Mouse (Mus musculus) lung, embryonic 15.5 days (tissue): ENCODE results near the gene Gng7. TPM values are rescaled to one million over a fixed set of nuclear protein-coding genes. Genes with fewer than 3 reads are reported as not detected.

Source experiments
- ATAC-seq: fragments of 200-750 bp; cut with Nextera tagmentation; 2 replicates; pipeline ENCODE4 v1.8.0; 2017; ENCODE audit warnings: moderate number of reproducible peaks, borderline replicate concordance; ENCODE audit not compliant: low FRiP score, low TSS enrichment; ENCODE audit errors: extremely low read depth
- H3K27ac ChIP-seq: fragments of 300-500 bp; sonication (generic); 2 replicates; pipeline ENCODE4 v1.5.1; 2015; ENCODE audit warnings: moderate library complexity, mild to moderate bottlenecking, inconsistent platforms
- H3K27me3 ChIP-seq: fragments of 300-500 bp; sonication (generic); 2 replicates; pipeline ENCODE4 v1.6.1; 2015; ENCODE audit warnings: inconsistent platforms
- H3K36me3 ChIP-seq: fragments of 300-500 bp; sonication (generic); 2 replicates; pipeline ENCODE4 v1.6.1; 2015; ENCODE audit warnings: inconsistent platforms
- H3K4me1 ChIP-seq: fragments of 300-500 bp; sonication (generic); 2 replicates; pipeline ENCODE4 v1.6.1; 2015; ENCODE audit warnings: inconsistent platforms
- H3K4me2 ChIP-seq: fragments of 300-500 bp; sonication (generic); 2 replicates; pipeline ENCODE4 v1.6.1; 2015; ENCODE audit warnings: inconsistent platforms, mild to moderate bottlenecking, moderate library complexity
- H3K4me3 ChIP-seq: fragments of 300-500 bp; sonication (generic); 2 replicates; pipeline ENCODE4 v1.5.1; 2015; ENCODE audit warnings: mild to moderate bottlenecking, inconsistent platforms
- H3K9ac ChIP-seq: fragments of 300-500 bp; sonication (generic); 2 replicates; pipeline ENCODE4 v1.6.1; 2015; ENCODE audit warnings: inconsistent platforms
- H3K9me3 ChIP-seq: fragments of 300-500 bp; sonication (generic); 2 replicates; pipeline ENCODE4 v1.6.1; 2016; ENCODE audit warnings: inconsistent platforms
- WGBS: fragments of 180-500 bp; shearing (Covaris S2); methylation state at CpG from one replicate; pipeline ENCODE4 v1.1.7; 2015; 5-methylcytosine and 5-hydroxymethylcytosine counted together
- polyA plus RNA-seq: library from polyadenylated mRNA; unstranded; fragments of >200 nt; fragmentation: Nextera tagmentation; extraction: Ambion mirVana; gene quantifications from 2 replicates; pipeline ENCODE4 v1.2.1, GENCODE M21; 2015

Gene Gng7
- polyA plus RNA-seq, 1 experiment from 2014 or later: 6.6 TPM

DNA sequence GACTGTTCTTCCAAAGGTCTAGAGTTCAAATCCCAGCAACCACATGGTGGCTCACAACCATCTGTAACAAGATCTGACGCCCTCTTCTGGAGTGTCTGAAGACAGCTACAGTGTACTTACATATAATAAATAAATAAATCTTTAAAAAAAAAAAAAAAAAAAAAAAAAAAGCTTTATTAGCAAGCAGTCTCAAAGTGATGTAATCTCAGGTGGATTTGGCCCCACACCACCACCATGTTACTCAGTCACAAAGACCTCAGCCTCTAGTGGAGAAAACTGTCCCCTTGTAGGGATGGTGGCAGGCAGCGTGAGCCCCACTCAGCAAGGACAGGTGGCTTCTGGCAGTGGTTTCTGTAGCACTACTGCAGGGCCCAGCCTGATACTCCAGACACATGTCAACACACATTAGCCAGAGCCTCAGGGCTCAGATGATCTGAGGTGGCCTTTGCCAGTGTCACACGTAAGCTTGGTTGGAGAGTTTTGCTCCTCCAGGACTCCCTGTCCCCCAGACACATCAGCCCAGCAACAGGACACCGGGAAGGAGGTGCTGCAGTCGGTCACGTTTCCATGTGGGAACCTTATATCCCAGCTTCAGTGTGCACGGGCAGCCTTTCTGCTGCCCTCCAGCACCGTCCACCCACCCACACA lies 101.3 kb downstream of the Gng7 start:
- 83% methylated on average over 7 of the region's 8 CpGs for WGBS
- no peak for ATAC-seq
- Histone ChIP-seq H3K9ac (no peak overlapping the region), H3K9me3 (no peaks in the 10 kb centered on the region), H3K4me3 (no peak overlapping the region), H3K4me2 (no peak overlapping the region), H3K36me3 (peaks cover 51% of the 10 kb centered on the region), H3K27ac (no peak overlapping the region), H3K4me1 (peaks cover 22% of the 10 kb centered on the region), H3K27me3 (no peaks in the 10 kb centered on the region)

DNA sequence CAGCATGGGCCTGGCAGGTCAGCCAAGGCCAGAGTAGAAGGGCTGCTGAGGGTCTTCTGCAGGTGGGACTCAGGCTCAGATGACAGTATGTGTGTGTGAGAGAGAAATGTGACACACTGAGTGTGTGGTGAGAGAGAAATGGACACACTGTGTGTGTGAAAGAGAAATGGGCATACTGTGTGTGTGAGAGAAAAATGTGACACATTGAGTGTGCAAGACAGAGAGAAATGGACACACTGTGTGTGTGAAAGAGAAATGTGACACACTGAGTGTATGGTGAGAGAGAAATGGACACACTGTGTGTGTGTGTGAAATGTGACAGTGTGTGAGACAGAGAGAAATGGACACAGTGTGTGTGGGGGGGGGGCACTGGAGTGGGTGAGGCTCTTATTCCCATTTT lies 102.9 kb downstream of the Gng7 start:
- Histone ChIP-seq H3K4me1 (peaks cover 10% of the 10 kb centered on the region), H3K9ac (no peak overlapping the region), H3K27ac (no peak overlapping the region), H3K4me2 (no peak overlapping the region), H3K4me3 (no peak overlapping the region), H3K36me3 (peaks cover 58% of the 10 kb centered on the region), H3K27me3 (no peaks in the 10 kb centered on the region), H3K9me3 (no peaks in the 10 kb centered on the region)
- no peak for ATAC-seq

DNA sequence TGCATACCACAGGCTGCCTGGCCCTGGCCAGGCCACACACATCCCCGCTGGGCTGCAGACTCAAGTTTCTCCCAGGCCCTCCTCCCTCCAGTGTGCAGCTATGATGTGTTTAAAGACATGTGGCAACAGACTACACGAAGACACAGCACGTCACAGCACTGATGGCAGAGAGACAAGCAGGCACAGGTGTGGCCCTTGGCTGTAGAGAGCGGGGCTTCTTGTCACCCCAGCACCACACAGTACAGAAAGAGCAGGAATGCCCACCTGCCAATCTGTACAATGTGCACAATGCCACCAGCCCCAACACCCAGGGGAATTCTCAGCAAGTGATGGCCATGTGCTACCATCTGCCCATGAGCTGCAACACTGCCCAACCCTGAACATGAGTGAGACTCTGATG lies 103.4 kb downstream of the Gng7 start:
- Histone ChIP-seq H3K27me3 (no peaks in the 10 kb centered on the region), H3K4me2 (no peak overlapping the region), H3K27ac (no peak overlapping the region), H3K9ac (no peak overlapping the region), H3K4me1 (peaks cover 5% of the 10 kb centered on the region), H3K9me3 (no peaks in the 10 kb centered on the region), H3K36me3 (peaks cover 58% of the 10 kb centered on the region), H3K4me3 (no peak overlapping the region)
- ATAC-seq: no peak
- 92% methylated on average over 4 of the region's 4 CpGs for WGBS

DNA sequence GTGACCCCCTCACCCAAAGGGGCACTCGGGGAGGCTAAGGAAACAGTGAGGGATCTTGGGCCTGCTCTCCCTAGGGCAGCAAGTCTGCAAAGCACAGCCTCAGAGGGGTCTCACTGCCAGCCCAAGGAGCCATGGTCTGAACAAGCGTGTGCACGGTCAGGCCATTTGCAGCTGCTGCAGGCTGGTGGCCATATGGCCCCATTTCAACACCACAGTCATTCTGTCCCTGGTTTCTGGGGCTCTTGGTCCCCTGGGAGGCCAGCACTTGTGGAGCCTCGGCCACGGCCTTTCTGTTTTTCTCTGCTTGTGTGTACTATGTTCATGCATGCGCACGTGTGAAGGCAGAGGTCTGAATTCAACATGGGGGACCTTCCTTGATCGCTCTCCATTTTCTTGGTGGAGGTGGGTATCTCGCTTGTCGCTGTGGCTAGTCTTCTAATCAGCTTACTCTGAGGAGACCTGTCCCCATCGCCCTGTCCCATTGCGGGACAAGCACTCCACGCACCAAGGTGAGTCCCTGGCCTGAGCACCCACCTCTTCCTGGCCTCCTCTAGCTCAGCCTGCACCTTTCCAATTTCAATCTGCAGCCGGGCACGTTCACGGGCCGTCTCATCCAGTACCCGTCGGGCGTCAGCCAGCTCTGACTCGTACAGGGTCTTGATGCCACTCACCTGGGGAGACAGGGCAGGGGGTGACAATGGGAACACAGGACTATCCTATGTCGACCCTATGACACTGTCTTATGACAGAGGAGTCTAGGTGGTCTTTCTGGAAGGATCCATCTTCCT lies 105.2 kb downstream of the Gng7 start:
- 92% methylated on average over 22 of the region's 22 CpGs for WGBS
- no peak overlapping the region for H3K9ac ChIP-seq
- H3K4me3 ChIP-seq: no peak overlapping the region
- H3K27ac ChIP-seq: no peak overlapping the region
- ATAC-seq: no peak
- H3K36me3 ChIP-seq: peaks cover 68% of the 10 kb centered on the region
- H3K4me1 ChIP-seq: no peaks in the 10 kb centered on the region
- H3K9me3 ChIP-seq: no peaks in the 10 kb centered on the region
- no peak overlapping the region for H3K4me2 ChIP-seq
- H3K27me3 ChIP-seq: no peaks in the 10 kb centered on the region

DNA sequence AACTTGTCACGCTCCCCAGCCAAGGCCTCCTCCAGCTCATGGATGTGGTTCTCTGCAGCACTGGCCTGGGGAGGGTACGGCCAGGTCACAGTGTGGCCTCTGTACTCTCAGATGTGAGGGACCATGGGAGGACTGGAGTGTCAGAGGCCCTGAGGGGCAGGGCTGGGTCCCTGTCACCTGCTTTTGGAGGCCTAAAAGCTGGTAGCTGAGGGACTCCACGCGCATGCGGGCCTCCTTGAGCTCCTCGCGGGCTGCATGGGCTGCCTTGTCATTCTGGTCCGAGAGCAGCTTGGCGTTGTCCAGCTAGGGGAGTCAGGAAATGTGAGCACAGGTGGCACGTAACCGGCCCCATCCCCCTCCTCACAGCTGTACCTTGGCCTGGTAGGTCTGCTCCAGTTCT lies 110.0 kb downstream of the Gng7 start:
- Histone ChIP-seq H3K4me1 (peaks cover 10% of the 10 kb centered on the region), H3K4me2 (no peak overlapping the region), H3K4me3 (no peak overlapping the region), H3K27ac (no peak overlapping the region), H3K27me3 (no peaks in the 10 kb centered on the region), H3K9ac (no peak overlapping the region), H3K9me3 (no peaks in the 10 kb centered on the region), H3K36me3 (peaks cover 62% of the 10 kb centered on the region)
- ATAC-seq: no peak
- 88% methylated on average over 11 of the region's 11 CpGs for WGBS

DNA sequence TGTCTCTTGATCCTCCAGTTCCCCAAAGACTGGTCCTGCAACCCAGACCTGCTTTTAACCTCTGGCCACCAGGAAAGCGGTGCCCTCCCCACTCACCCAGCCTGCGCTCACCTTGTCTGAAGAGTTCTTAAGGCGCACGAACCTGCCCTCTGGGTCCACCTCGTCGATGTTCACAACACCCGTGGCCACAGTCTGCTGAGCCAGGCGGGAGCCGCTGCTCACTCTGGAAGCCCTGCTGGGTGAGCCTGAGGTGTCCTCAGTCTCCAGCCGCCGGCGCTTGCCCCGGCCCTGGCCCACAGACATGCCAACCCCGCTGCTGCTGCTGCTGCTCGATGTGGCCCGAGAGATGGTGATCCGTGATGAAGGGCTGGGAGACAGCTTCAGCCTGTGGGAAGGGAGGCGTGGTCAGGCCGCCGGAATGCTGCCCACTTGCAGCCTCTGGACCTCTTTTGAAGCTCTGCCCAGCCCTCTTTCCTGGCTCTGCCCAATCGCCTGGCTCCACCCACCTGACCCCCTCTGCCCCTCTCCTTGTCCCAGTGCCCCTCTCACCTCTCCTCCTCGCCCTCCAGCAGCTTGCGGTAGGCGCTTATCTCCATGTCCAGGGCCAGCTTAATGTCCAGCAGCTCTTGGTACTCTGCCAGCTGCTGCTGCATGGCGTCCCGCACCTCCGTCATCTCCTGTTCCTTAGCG lies 110.6 kb downstream of the Gng7 start:
- no peak overlapping the region for H3K9ac ChIP-seq
- H3K4me1 ChIP-seq: peaks cover 15% of the 10 kb centered on the region
- ATAC-seq: no peak
- no peak overlapping the region for H3K4me3 ChIP-seq
- H3K9me3 ChIP-seq: no peaks in the 10 kb centered on the region
- H3K27me3 ChIP-seq: no peaks in the 10 kb centered on the region
- peaks cover 58% of the 10 kb centered on the region for H3K36me3 ChIP-seq
- no peak overlapping the region for H3K27ac ChIP-seq
- 77% methylated on average over 28 of the region's 28 CpGs for WGBS
- H3K4me2 ChIP-seq: no peak overlapping the region

DNA sequence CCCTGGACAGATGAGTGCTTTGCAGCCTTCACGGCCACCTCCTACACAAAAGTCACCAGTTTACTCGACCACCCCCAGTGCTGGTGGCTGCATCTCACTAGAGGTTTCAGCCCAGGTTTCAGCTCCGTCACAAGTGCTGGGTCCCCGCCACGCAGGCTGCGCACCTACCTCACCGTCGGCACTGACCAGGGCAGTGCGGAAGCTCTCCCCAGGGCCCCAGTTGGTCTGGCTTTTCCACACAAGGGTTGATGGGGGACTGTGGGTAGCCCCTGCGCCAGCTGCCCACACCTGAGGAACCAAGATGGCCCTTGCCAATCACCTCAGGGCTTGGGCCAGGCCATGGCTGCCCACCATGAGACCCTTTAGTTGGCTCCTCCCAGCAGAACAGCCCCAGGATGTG lies 111.5 kb downstream of the Gng7 start:
- H3K4me1 ChIP-seq: peaks cover 15% of the 10 kb centered on the region
- H3K36me3 ChIP-seq: peaks cover 57% of the 10 kb centered on the region
- H3K4me2 ChIP-seq: no peak overlapping the region
- H3K27me3 ChIP-seq: no peaks in the 10 kb centered on the region
- no peak for ATAC-seq
- H3K9ac ChIP-seq: no peak overlapping the region
- H3K4me3 ChIP-seq: no peak overlapping the region
- 87% methylated on average over 10 of the region's 10 CpGs for WGBS
- no peak overlapping the region for H3K27ac ChIP-seq
- no peaks in the 10 kb centered on the region for H3K9me3 ChIP-seq

DNA sequence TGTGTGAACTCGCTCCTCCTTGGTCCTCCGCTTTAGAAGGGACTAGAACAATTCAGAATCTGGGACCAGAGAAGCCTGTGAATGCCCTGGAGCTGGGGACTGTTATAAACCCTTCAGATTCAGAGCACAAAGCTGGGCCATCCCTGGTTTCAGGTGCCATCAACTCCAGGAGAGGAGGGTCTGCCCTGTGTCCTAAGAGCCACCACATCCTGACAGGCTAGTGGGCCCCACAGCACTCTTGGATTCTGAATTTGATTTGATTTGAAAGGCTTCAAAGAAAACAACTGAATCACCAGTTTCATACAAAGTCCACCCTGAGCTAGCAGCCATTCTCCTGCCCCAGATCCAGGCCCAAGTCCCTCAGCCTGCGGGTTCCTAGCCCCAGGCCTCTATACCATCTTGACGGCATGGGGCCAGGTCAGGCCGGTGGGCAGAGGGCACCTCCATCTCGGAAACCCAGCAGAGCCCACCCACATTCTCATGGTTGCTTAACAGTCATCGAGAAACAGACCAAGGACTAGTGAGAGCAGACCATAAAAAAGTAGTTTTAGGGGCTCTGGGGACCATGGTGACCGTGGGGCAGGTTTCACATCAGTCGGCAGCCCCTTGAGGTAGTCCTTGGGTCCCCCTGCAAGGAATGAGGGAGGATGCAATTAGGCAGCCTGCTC lies 112.3 kb downstream of the Gng7 start:
- Histone ChIP-seq H3K27me3 (no peaks in the 10 kb centered on the region), H3K36me3 (peaks cover 56% of the 10 kb centered on the region), H3K4me1 (peaks cover 15% of the 10 kb centered on the region), H3K9ac (no peak overlapping the region), H3K4me2 (no peak overlapping the region), H3K4me3 (no peak overlapping the region), H3K9me3 (no peaks in the 10 kb centered on the region), H3K27ac (no peak overlapping the region)
- ATAC-seq: no peak
- 89% methylated on average over 9 of the region's 9 CpGs for WGBS

DNA sequence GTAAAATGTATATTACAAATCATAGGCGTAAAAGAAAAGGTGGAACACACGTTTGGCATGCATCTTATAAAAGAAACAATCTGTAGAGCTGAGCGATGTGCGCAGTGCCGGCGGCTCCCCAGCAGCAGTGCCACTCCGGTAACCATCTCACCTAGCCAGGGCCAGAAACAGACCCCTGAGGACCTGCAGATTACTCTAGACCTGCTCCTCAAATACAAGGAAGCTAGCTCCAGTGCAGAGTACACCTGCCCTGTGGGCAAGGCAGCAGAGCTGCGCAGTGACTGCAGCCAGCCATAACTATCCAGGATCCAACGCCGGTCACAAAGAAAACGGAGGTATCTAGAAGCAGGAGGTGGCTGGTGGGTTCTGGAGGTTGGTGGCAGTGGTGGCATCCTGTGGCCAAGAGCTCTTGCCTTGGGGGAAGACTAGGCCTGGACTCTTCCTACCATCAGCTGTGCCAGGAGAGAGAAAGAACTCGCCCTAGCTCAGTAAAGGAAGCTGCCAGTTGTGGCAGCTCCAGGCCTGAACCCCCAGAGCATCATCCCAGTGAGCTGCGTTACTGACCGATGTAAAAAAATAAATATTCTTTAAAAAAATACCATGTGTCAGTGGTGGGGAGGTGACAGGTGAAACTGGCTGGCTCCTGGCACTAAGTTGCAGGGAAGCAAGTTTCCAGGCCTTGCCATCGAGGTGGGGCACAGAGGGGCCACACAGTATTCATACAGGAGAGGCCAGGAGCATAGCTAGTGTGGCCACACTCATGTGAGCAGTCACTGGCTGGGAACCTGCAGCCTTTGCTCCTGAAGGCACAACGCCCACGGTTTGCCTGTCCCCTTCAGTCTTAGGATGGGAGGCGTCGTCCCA lies 113.1 kb downstream of the Gng7 start:
- peak overlapping the region; percentile 39 for H3K4me2 ChIP-seq
- peaks cover 15% of the 10 kb centered on the region for H3K4me1 ChIP-seq
- no peak overlapping the region for H3K4me3 ChIP-seq
- no peak overlapping the region; the same call in 1 of the 2 replicates for H3K9ac ChIP-seq
- peaks cover 52% of the 10 kb centered on the region for H3K36me3 ChIP-seq
- no peaks in the 10 kb centered on the region for H3K27me3 ChIP-seq
- H3K9me3 ChIP-seq: no peaks in the 10 kb centered on the region
- no peak for ATAC-seq
- WGBS: 84% methylated on average over 19 of the region's 19 CpGs
- H3K27ac ChIP-seq: 0 out of 2 replicates have a peak overlapping the region, but pooled peaks have one; percentile 1

DNA sequence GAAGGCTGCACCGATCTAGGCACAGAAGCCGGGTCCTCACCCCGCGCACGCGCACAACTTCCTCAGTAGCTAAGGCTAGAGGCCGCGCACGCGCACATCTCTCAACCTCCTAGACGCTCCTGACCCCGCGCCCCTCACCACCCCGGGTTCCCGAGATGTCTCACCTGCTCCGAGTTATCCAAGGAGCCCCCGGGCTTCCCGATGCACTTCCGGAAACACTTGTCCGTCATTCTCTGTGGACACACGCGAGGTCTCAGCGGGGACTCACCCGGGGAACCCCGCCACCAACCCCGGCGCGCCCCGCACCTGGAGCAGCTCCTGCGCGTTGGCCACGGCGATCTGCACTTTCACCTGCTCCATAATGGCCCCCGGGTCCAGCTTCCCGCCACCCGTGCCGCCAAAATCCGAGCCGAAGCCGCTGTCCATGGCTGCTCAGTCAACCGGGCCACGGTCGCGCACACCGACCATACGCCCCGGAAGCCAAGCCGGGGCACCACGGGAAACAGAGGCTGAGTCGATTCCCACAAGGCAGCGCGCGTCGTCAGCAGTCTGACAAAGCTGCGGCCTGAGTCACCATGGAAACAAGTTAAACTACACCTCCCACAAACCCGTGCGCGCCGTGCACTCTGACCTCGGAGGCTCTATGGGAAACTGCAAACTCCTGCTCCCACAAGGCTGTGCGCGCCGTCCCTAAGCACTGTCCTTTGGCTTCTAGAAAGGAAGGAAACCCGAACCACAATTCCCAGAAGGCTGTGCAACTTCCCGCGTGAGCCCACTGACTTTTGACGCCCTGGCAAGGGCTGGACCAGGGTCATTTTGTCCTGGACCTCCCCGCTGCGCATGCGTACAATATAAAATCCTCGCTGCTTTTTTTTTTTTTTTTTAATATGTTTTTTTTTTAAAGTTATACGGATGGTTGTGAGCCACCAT lies 114.2 kb downstream of the Gng7 start, which contains the start of gene Timm13:
Timm13 (minus strand) TSS at position 652 of the 930 bp plus-strand sequence.
- Histone ChIP-seq H3K4me2 (peak within 1 kb of the TSS; percentile 90), H3K27me3 (no peaks in the 10 kb centered on the region), H3K9ac (peak within 1 kb of the TSS; percentile 77), H3K9me3 (no peaks in the 10 kb centered on the region), H3K4me1 (peaks cover 15% of the 10 kb centered on the region), H3K27ac (peak within 1 kb of the TSS; percentile 73), H3K4me3 (peak within 1 kb of the TSS; percentile 72), H3K36me3 (peaks cover 45% of the 10 kb centered on the region)
- under 1% methylated on average over 72 of the region's 72 CpGs for WGBS
- ATAC-seq: peak; percentile 94
